Mouse (Mus musculus) small intestine, adult 10 weeks (tissue): ENCODE results near the gene Lilra5. TPM values are rescaled to one million over a fixed set of nuclear protein-coding genes. Genes with fewer than 3 reads are reported as not detected.

Experiments
- polyA plus RNA-seq: library from polyadenylated mRNA; stranded (reverse); fragments of 350-450 nt; fragmentation: Illumina TruSeq; extraction: RNeasy Lipid Tissue Mini Kit (QIAGEN cat#74804); gene quantifications from one replicate; pipeline ENCODE4 v1.2.3, GENCODE M21; 2014; ENCODE audit warnings: low replicate concordance

Gene Lilra5
- polyA plus RNA-seq: 9.0 TPM

DNA sequence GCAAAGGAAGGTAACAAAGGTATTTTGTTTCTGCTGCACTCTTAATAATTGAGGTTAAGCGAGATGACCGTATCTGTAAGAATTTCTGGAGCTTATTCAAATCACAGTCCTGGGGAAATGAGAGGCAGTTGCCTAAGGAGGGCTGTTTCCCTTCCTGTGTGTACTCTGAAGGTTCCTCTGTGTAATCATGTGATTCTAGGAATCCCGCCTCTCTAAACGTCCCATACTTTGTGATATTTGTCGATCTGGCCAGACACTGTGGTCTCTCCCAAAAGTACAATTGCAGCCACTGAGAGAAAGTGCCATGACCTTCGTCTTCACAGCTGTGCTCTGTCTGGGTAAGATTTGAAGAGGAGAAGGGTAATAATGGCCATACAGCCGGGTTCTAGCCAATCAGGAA, at the start of gene Lilra5:
Lilra5 (plus strand) TSS at position 301 of the 400 bp plus-strand sequence.

Other genes starting within 250 kb of the Lilra5 start
- 17.9 TPM for gene Lair1, start 174.6 kb upstream of the Lilra5 start, polyA plus RNA-seq
- gene Ttyh1, start 118.3 kb upstream of the Lilra5 start, polyA plus RNA-seq: 5.9 TPM
- 27.0 TPM for gene Leng8, start 100.7 kb upstream of the Lilra5 start, polyA plus RNA-seq
- 3.0 TPM for gene Leng9, start 87.4 kb upstream of the Lilra5 start, polyA plus RNA-seq
- gene Cdc42ep5, start 72.9 kb upstream of the Lilra5 start, polyA plus RNA-seq: 1.0 TPM
- 0.89 TPM for gene Ncr1, start 100.0 kb downstream of the Lilra5 start, polyA plus RNA-seq
- 0.52 TPM for gene Gp6, start 160.0 kb downstream of the Lilra5 start, polyA plus RNA-seq
- 7.0 TPM for gene Rdh13, start 207.9 kb downstream of the Lilra5 start, polyA plus RNA-seq
- 0.11 TPM for gene Eps8l1, start 222.9 kb downstream of the Lilra5 start, polyA plus RNA-seq